Mouse (Mus musculus) lung, postnatal 25 days (tissue): ENCODE results near the gene Agps.

ENCODE experiments used
- DNase-seq: peaks from one replicate; pipeline ENCODE4 v3.0.0; 2022; ENCODE audit warnings: low spot score

Agps gene

GRCm38 (mm10) chr2:75831881-75832633 is at the start of gene Agps:
Gene Agps, plus strand, starts transcription at chr2:75832177.
- DNase-seq = peak; percentile 92

GRCm38 (mm10) chr2:75786075-75786474 is 45.9 kb upstream of the Agps start:
- peak; percentile 50 for DNase-seq

- no peak for DNase-seq
Measured at GRCm38 (mm10) chr2:75788511-75788910, 43.5 kb upstream of the Agps start.

- DNase-seq = no peak
Measured at GRCm38 (mm10) chr2:75789959-75790523, 41.9 kb upstream of the Agps start.

- no peak for DNase-seq
Measured at GRCm38 (mm10) chr2:75791561-75792308, 40.2 kb upstream of the Agps start.

- DNase-seq = peak; percentile 58
Measured at GRCm38 (mm10) chr2:75792377-75793203, 39.4 kb upstream of the Agps start.

- DNase-seq = no peak
Measured at GRCm38 (mm10) chr2:75796181-75796580, 35.8 kb upstream of the Agps start.

- no peak for DNase-seq
Measured at GRCm38 (mm10) chr2:75798434-75798970, 33.5 kb upstream of the Agps start.

- DNase-seq = no peak
Measured at GRCm38 (mm10) chr2:75805767-75806166, 26.2 kb upstream of the Agps start.

GRCm38 (mm10) chr2:75806891-75807290 is 25.1 kb upstream of the Agps start:
- no peak for DNase-seq

- DNase-seq = no peak
Measured at GRCm38 (mm10) chr2:75807460-75807859, 24.5 kb upstream of the Agps start.

- DNase-seq = no peak
Measured at GRCm38 (mm10) chr2:75814880-75815279, 17.1 kb upstream of the Agps start.

- DNase-seq = no peak
Measured at GRCm38 (mm10) chr2:75815521-75815920, 16.5 kb upstream of the Agps start.

GRCm38 (mm10) chr2:75816673-75817072 is 15.3 kb upstream of the Agps start:
- no peak for DNase-seq

- DNase-seq = no peak
Measured at GRCm38 (mm10) chr2:75818719-75819118, 13.3 kb upstream of the Agps start.

GRCm38 (mm10) chr2:75819796-75820195 is 12.2 kb upstream of the Agps start:
- no peak for DNase-seq

- no peak for DNase-seq
Measured at GRCm38 (mm10) chr2:75821971-75822751, 9.8 kb upstream of the Agps start.

GRCm38 (mm10) chr2:75823736-75824135 is 8.2 kb upstream of the Agps start:
- no peak for DNase-seq

- DNase-seq = no peak
Measured at GRCm38 (mm10) chr2:75824144-75824543, 7.8 kb upstream of the Agps start.

GRCm38 (mm10) chr2:75824846-75825245 is 7.1 kb upstream of the Agps start:
- no peak for DNase-seq

GRCm38 (mm10) chr2:75825603-75826002 is 6.4 kb upstream of the Agps start:
- DNase-seq = no peak
